Mouse (Mus musculus): Measurements from ENCODE around the gene Mgat3. TPM values are rescaled to one million over a fixed set of nuclear protein-coding genes. Genes with fewer than 3 reads are reported as not detected.

The Mgat3 gene
- polyA plus RNA-seq, 1 experiment from 2014 or later: 8.8 TPM

DNA sequence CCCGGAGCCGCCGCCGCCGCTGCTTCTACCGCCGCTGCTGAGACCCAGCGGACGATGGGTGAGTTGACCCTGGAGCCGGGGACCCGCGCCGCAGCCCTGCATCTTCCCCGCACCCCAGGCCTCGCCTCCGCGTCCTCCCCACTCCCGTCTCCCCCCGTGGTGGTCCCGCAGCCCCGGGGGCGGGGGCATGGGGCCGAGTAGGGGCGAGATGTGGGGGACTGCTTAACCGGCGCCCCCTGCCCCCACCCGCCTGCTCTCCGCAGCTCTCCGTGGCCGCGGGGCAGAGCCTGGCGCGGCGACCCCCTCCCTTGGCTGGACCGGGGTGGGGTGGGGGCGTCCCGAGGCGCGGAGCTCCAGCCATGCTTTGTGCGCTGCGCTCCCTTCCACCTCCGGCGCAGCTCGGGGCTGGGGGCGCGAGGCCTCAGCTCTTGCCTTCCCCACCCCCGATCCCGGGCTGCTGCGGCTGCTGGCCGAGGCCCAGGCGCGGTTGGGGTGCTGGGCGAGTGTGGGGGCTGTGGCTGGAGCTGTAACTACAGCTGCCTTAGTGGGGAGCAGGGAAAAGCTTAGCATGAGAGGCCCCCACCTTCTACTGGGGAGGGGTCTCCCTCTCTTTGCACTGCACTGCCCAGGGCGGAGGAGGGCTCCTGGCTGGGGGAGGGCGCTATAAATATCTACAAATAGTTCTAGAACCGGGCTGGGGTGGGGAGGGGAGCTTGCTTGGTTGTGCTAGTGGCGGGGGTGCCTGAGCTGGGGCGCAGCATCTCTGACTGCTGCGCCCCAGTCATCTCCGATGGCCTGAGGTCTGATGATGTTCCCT is 468 bp downstream of the Mgat3 start:
- DNase-seq (ENCODE audit: low spot score) (peak; percentile 78), ATAC-seq (replicated peaks; ENCODE audit: low FRiP score) (peak; percentile 63)
- H3K9ac ChIP-seq (ENCODE audit: low read length): peak overlapping the region; percentile 95
- no peaks in the 10 kb centered on the region for H3K9me3 ChIP-seq (ENCODE audit: control insufficient read depth, low read length)
- H3K27me3 ChIP-seq (ENCODE audit: control insufficient read depth, insufficient read depth, low read length): no peaks in the 10 kb centered on the region
- peak overlapping the region; percentile 74 for H3K27ac ChIP-seq (ENCODE audit: low read depth, low read length)
- H3K4me3 ChIP-seq (ENCODE audit: low read depth, low read length): peak overlapping the region; percentile 95
- WGBS: 1% methylated on average over 41 of the region's 60 CpGs
- peaks cover 11% of the 10 kb centered on the region; the same call in 1 of the 2 replicates for H3K4me1 ChIP-seq (replicated peaks; ENCODE audit: control insufficient read depth, insufficient read depth, low read length)
- H3K4me2 ChIP-seq (ENCODE audit: low read depth, low read length, severe bottlenecking): peak overlapping the region; percentile 85
- H3K36me3 ChIP-seq (ENCODE audit: control insufficient read depth, insufficient read depth, low read length): no peaks in the 10 kb centered on the region

GRCm38 (mm10) chr15:80174598-80174875 is 1.0 kb downstream of the Mgat3 start:
- DNase-seq (ENCODE audit: low spot score): no peak
- Histone ChIP-seq H3K36me3 (ENCODE audit: control insufficient read depth, insufficient read depth, low read length) (no peaks in the 10 kb centered on the region), H3K9ac (ENCODE audit: low read length) (peak overlapping the region; percentile 95), H3K27ac (ENCODE audit: low read depth, low read length) (no peak overlapping the region), H3K27me3 (ENCODE audit: control insufficient read depth, insufficient read depth, low read length) (no peaks in the 10 kb centered on the region), H3K4me1 (replicated peaks; ENCODE audit: control insufficient read depth, insufficient read depth, low read length) (peaks cover 11% of the 10 kb centered on the region; the same call in 1 of the 2 replicates), H3K4me3 (ENCODE audit: low read depth, low read length) (peak overlapping the region; percentile 95), H3K4me2 (ENCODE audit: low read depth, low read length, severe bottlenecking) (peak overlapping the region; percentile 85), H3K9me3 (ENCODE audit: control insufficient read depth, low read length) (no peaks in the 10 kb centered on the region)
- no peak for ATAC-seq (replicated peaks; ENCODE audit: low FRiP score)
- WGBS: 1% methylated on average over 5 of the region's 5 CpGs

- 82% methylated on average over 9 of the region's 9 CpGs for WGBS
Observed at GRCm38 (mm10) chr15:80175316-80175715, 1.8 kb downstream of the Mgat3 start.

GRCm38 (mm10) chr15:80175756-80176155 is 2.2 kb downstream of the Mgat3 start:
- no peaks in the 10 kb centered on the region for H3K9me3 ChIP-seq (ENCODE audit: control insufficient read depth, low read length)

More at GRCm38 (mm10) chr15:80175316-80175715, 1.8 kb downstream of the Mgat3 start:
- H3K36me3 ChIP-seq (ENCODE audit: control insufficient read depth, insufficient read depth, low read length): no peaks in the 10 kb centered on the region
- H3K9ac ChIP-seq (ENCODE audit: low read length): no peak overlapping the region; the same call in 1 of the 2 replicates
- H3K4me2 ChIP-seq (ENCODE audit: low read depth, low read length, severe bottlenecking): peak overlapping the region; percentile 85; the same call in 1 of the 2 replicates
- H3K27me3 ChIP-seq (ENCODE audit: control insufficient read depth, insufficient read depth, low read length): no peaks in the 10 kb centered on the region
- ATAC-seq (replicated peaks; ENCODE audit: low FRiP score): no peak
- no peaks in the 10 kb centered on the region for H3K9me3 ChIP-seq (ENCODE audit: control insufficient read depth, low read length)
- H3K4me1 ChIP-seq (replicated peaks; ENCODE audit: control insufficient read depth, insufficient read depth, low read length): peaks cover 11% of the 10 kb centered on the region; the same call in 1 of the 2 replicates
- no peak for DNase-seq (ENCODE audit: low spot score)
- no peak overlapping the region for H3K4me3 ChIP-seq (ENCODE audit: low read depth, low read length)
- no peak overlapping the region for H3K27ac ChIP-seq (ENCODE audit: low read depth, low read length)

DNA sequence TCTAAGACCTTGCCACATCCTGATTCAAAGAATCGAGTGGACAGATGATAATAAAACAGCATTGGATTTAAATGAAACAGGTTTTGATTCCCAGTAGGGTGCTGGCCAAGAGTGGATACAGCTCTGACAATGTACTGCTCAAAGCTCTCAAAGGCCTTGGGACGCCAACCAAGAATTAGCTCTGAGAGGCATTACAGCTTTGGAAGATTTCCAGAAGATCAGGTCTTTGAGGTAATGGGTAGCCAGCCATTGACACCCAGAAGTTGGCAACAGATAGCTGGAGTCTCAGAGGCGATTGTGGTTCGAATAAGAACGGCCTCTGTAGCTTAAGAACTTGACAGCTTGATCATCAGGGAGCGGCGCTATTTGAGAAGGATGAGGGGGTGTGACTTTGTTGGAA is 8.0 kb downstream of the Mgat3 start:
- 93% methylated on average over 7 of the region's 7 CpGs for WGBS
- Histone ChIP-seq H3K9me3 (ENCODE audit: control insufficient read depth, low read length) (no peaks in the 10 kb centered on the region), H3K4me3 (ENCODE audit: low read depth, low read length) (no peak overlapping the region), H3K27ac (ENCODE audit: low read depth, low read length) (no peak overlapping the region), H3K4me2 (ENCODE audit: low read depth, low read length, severe bottlenecking) (no peak overlapping the region), H3K36me3 (ENCODE audit: control insufficient read depth, insufficient read depth, low read length) (no peaks in the 10 kb centered on the region; the same call in 1 of the 2 replicates), H3K27me3 (ENCODE audit: control insufficient read depth, insufficient read depth, low read length) (no peaks in the 10 kb centered on the region), H3K9ac (ENCODE audit: low read length) (no peak overlapping the region), H3K4me1 (replicated peaks; ENCODE audit: control insufficient read depth, insufficient read depth, low read length) (no peaks in the 10 kb centered on the region)
- ATAC-seq (replicated peaks; ENCODE audit: low FRiP score) (no peak), DNase-seq (ENCODE audit: low spot score) (no peak)

More at GRCm38 (mm10) chr15:80175756-80176155, 2.2 kb downstream of the Mgat3 start:
- WGBS: 89% methylated on average over 4 of the region's 6 CpGs
- no peak overlapping the region for H3K27ac ChIP-seq (ENCODE audit: low read depth, low read length)
- DNase-seq (ENCODE audit: low spot score) (no peak), ATAC-seq (replicated peaks; ENCODE audit: low FRiP score) (no peak)
- H3K27me3 ChIP-seq (ENCODE audit: control insufficient read depth, insufficient read depth, low read length): no peaks in the 10 kb centered on the region
- no peak overlapping the region for H3K4me3 ChIP-seq (ENCODE audit: low read depth, low read length)
- peaks cover 11% of the 10 kb centered on the region; the same call in 1 of the 2 replicates for H3K4me1 ChIP-seq (replicated peaks; ENCODE audit: control insufficient read depth, insufficient read depth, low read length)
- no peak overlapping the region for H3K9ac ChIP-seq (ENCODE audit: low read length)
- no peak overlapping the region for H3K4me2 ChIP-seq (ENCODE audit: low read depth, low read length, severe bottlenecking)
- H3K36me3 ChIP-seq (ENCODE audit: control insufficient read depth, insufficient read depth, low read length): no peaks in the 10 kb centered on the region

DNA sequence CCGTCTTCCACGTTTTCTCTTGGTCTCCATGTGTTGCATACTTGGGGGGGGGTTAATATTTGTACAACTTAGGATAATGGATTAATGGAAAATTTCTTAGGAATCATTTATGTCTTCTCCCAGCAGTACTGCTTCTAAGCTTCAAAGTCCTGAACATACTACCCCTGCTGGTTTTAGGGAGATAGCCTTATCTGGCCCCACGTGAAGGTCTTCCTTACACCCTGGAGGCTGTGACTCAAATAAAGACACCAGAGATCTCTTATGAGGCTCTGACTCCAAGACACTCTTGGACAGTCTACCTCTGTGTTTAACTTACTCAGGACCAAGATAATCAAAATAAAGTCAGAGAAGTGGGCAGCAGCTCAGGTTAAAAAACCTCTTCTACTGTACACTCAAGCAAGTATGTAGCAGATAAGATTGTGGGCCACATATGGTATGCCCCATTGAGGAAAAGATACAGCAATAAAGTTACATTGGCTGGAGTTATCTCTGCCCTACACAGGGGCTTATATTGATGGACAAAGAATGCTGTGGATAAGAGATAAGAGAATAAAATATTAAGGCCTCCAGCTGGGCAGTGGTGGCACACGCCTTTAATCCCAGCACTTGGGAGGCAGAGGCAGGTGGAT is 8.7 kb downstream of the Mgat3 start:
- Histone ChIP-seq H3K9me3 (ENCODE audit: control insufficient read depth, low read length) (no peaks in the 10 kb centered on the region), H3K27ac (ENCODE audit: low read depth, low read length) (no peak overlapping the region), H3K4me3 (ENCODE audit: low read depth, low read length) (no peak overlapping the region), H3K27me3 (ENCODE audit: control insufficient read depth, insufficient read depth, low read length) (no peaks in the 10 kb centered on the region), H3K9ac (ENCODE audit: low read length) (no peak overlapping the region), H3K4me1 (replicated peaks; ENCODE audit: control insufficient read depth, insufficient read depth, low read length) (no peaks in the 10 kb centered on the region), H3K36me3 (ENCODE audit: control insufficient read depth, insufficient read depth, low read length) (no peaks in the 10 kb centered on the region; the same call in 1 of the 2 replicates), H3K4me2 (ENCODE audit: low read depth, low read length, severe bottlenecking) (no peak overlapping the region)
- no peak for DNase-seq (ENCODE audit: low spot score)
- WGBS: 96% methylated on average over 4 of the region's 4 CpGs
- ATAC-seq (replicated peaks; ENCODE audit: low FRiP score): no peak

DNA sequence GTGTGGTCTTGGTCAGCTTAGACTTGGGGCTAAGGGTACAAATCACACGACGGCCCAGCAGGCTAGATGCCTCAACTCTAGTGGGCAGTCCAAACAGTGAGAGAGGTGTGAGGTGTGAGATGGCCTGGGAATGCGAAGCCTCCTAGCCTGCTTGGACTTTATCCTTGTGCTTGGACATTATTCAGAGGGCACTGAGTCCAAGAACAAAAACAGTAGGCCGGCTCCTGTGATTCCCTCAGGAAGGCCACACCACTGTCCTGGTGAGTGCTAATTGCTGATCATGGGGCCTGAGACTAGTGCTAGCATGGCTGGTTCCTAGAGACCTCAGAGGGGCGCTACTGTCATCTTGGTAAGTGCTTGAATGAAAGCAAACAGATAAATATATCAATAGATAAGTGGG is 15.4 kb downstream of the Mgat3 start:
- Histone ChIP-seq H3K9ac (ENCODE audit: low read length) (no peak overlapping the region), H3K4me1 (replicated peaks; ENCODE audit: control insufficient read depth, insufficient read depth, low read length) (no peaks in the 10 kb centered on the region), H3K9me3 (ENCODE audit: control insufficient read depth, low read length) (no peaks in the 10 kb centered on the region), H3K4me3 (ENCODE audit: low read depth, low read length) (no peak overlapping the region), H3K36me3 (ENCODE audit: control insufficient read depth, insufficient read depth, low read length) (no peaks in the 10 kb centered on the region; the same call in 1 of the 2 replicates), H3K27ac (ENCODE audit: low read depth, low read length) (no peak overlapping the region), H3K27me3 (ENCODE audit: control insufficient read depth, insufficient read depth, low read length) (no peaks in the 10 kb centered on the region), H3K4me2 (ENCODE audit: low read depth, low read length, severe bottlenecking) (no peak overlapping the region)
- WGBS: 83% methylated on average over 5 of the region's 5 CpGs
- no peak for ATAC-seq (replicated peaks; ENCODE audit: low FRiP score)
- DNase-seq (ENCODE audit: low spot score): no peak

DNA sequence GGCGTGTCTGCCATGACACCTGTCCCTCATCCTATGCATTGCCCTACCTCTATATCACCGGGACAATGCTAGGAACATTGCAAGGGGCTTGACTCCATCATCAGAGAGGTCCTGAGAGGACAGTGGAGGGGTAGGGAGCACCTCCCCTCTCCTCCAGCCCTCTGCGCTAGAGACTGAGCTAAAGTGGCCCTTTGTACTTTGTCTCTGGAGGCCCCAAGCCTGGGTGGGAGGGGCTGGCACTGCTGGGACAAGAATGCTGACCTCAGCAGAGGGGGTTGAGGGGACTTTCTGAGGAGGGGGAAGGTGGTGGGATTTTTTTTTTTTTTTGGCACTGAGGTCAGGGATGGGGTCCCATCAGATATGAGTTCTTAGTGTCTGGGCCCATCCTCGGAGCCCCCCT is 16.6 kb downstream of the Mgat3 start:
- 74% methylated on average over 4 of the region's 4 CpGs for WGBS
- H3K27ac ChIP-seq (ENCODE audit: low read depth, low read length): no peak overlapping the region

More for the DNA sequence above, 16.6 kb downstream of the Mgat3 start:
- Histone ChIP-seq H3K4me2 (ENCODE audit: low read depth, low read length, severe bottlenecking) (no peak overlapping the region), H3K4me3 (ENCODE audit: low read depth, low read length) (no peak overlapping the region), H3K27me3 (ENCODE audit: control insufficient read depth, insufficient read depth, low read length) (no peaks in the 10 kb centered on the region), H3K9me3 (ENCODE audit: control insufficient read depth, low read length) (no peaks in the 10 kb centered on the region), H3K9ac (ENCODE audit: low read length) (no peak overlapping the region), H3K4me1 (replicated peaks; ENCODE audit: control insufficient read depth, insufficient read depth, low read length) (no peaks in the 10 kb centered on the region), H3K36me3 (ENCODE audit: control insufficient read depth, insufficient read depth, low read length) (no peaks in the 10 kb centered on the region)
- no peak for ATAC-seq (replicated peaks; ENCODE audit: low FRiP score)
- no peak for DNase-seq (ENCODE audit: low spot score)

Data from forebrain, embryonic 11.5 days (tissue).